Mouse (Mus musculus) bone marrow macrophage, adult 2 months (primary cell): ENCODE measurements around the gene C2cd3.

Experiments used
- CTCF ChIP-seq: IDR thresholded peaks from 2 replicates; pipeline ENCODE4 v1.5.1; 2012; ENCODE audit warnings: low read depth, mild to moderate bottlenecking, low read length, moderate library complexity
- POLR2A ChIP-seq: IDR thresholded peaks from 2 replicates; pipeline ENCODE4 v1.6.1; 2012; ENCODE audit warnings: mild to moderate bottlenecking, low read depth, low read length, borderline replicate concordance

- TF ChIP-seq CTCF (no peak), POLR2A (no peak)
Measured at GRCm38 (mm10) chr7:100371495-100372451, at the start of gene C2cd3, which contains the start of gene Ppme1.
